Mouse (Mus musculus) embryonic fibroblast, embryonic 13.5 days (primary cell): Measurements from ENCODE around the gene Gtpbp8. TPM values are rescaled to one million over a fixed set of nuclear protein-coding genes. Genes with fewer than 3 reads are reported as not detected.

Experiments
- H3K27ac ChIP-seq: 2 replicates; pipeline ENCODE4 v1.5.1; 2012; ENCODE audit warnings: low read length, control low read depth, inconsistent platforms; ENCODE audit not compliant: insufficient read depth
- H3K4me1 ChIP-seq: 2 replicates; pipeline ENCODE4 v1.6.1; 2011; ENCODE audit warnings: low read length; ENCODE audit not compliant: control insufficient read depth, insufficient read depth
- H3K4me3 ChIP-seq: 2 replicates; pipeline ENCODE4 v1.5.1; 2011; ENCODE audit warnings: mild to moderate bottlenecking, control low read depth, low read length; ENCODE audit not compliant: insufficient read depth
- CTCF ChIP-seq: IDR thresholded peaks from 2 replicates; pipeline ENCODE4 v1.5.1; 2011; ENCODE audit warnings: mild to moderate bottlenecking, control low read depth, low read length, moderate library complexity, borderline replicate concordance; ENCODE audit not compliant: insufficient read depth
- POLR2A ChIP-seq: IDR thresholded peaks from 2 replicates; pipeline ENCODE4 v1.6.1; 2011; ENCODE audit warnings: low read depth, mild to moderate bottlenecking, control low read depth, low read length, moderate library complexity
- polyA plus RNA-seq: library from polyadenylated mRNA; stranded (reverse); fragments of >200 nt; gene quantifications from 2 replicates; pipeline ENCODE4 v1.2.4, GENCODE M21; 2011; ENCODE audit warnings: low read depth; ENCODE audit not compliant: missing spikeins, insufficient read length

Gene Gtpbp8
- polyA plus RNA-seq, 1 experiment = 23.4 TPM

GRCm38 (mm10) chr16:44692541-44692940, 53.6 kb downstream of the Gtpbp8 start:
- Histone ChIP-seq H3K4me1 (peaks cover 3% of the 10 kb centered on the region), H3K27ac (no peak overlapping the region), H3K4me3 (no peak overlapping the region)
- TF ChIP-seq CTCF (no peak), POLR2A (no peak)

DNA sequence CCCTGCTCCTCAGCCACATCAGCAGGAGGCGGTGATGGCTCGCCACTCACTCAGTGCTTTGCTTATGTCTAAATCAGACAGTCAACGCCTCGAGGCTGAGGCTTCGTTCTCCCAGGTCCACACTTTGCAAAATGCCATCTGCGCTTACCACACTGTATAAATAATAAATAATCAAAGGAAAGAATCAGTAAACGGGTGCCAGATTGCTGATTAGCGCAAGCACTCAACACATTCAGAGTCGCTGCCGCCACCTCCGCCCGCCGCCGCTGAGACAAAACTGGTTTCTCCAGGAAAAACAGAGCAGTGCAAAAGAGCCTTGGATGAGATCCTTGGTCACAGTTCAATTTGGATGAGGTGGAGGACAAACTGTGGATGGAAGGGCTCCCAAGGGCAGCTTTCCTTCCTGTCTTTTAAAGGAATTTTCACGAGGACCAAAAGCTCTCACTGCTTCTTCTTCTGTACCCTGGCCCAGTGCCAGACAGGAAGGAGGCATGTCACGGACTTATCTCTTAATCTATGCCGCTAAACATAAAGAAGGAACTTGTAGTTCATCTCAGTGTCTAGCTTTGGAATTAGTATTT, 54.5 kb downstream of the Gtpbp8 start:
- TF ChIP-seq CTCF (no peak), POLR2A (no peak)
- no peak overlapping the region for H3K27ac ChIP-seq
- H3K4me3 ChIP-seq = no peak overlapping the region
- H3K4me1 ChIP-seq = peaks cover 3% of the 10 kb centered on the region

DNA sequence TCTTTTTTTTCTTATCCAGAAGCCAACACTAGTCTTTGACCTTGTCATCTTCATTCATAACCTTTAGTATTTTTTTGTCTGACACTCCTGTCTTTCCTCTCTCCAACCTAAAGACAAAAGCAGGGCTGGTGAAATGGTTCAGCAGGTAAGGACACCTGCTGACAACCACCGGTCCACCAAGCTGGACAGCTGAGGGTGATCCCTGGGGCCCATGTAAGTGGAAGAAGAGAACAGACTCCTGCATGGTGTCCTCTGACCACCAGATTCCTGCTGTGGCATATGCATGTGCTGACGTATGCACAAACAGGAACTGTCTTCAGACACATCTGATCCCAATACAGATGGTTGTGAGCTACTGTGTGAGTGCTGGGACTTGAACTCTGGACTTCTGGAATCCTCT, 55.1 kb downstream of the Gtpbp8 start:
- Histone ChIP-seq H3K4me1 (peaks cover 3% of the 10 kb centered on the region), H3K4me3 (no peak overlapping the region), H3K27ac (no peak overlapping the region)
- no peak for TF ChIP-seq POLR2A
- no peak for TF ChIP-seq CTCF

- Histone ChIP-seq H3K27ac (no peak overlapping the region), H3K4me1 (peaks cover 3% of the 10 kb centered on the region), H3K4me3 (no peak overlapping the region)
- TF ChIP-seq CTCF (no peak), POLR2A (no peak)
Observed at GRCm38 (mm10) chr16:44690501-44690900, 55.7 kb downstream of the Gtpbp8 start.

DNA sequence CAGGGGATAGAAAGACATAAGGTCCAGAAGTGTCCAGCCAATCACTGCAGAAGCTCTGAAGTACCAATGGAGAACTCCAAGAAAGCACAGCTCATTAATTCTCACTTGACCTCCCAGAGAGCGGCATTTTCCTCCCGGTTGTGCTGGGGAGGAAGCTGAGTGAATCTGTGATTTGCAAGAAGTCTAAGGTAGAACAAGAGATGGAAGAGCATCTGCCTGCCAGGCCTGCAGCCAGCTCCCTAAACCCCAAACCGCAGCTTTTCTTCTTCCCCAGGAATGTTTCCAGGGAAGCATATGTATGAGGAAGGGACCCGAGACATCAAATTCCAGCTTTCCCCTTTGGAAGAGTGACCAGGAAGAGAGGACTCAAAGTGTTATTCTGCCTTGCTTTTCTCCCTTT, 57.7 kb downstream of the Gtpbp8 start:
- no peak for TF ChIP-seq POLR2A
- TF ChIP-seq CTCF = no peak
- Histone ChIP-seq H3K4me3 (no peak overlapping the region), H3K4me1 (peaks cover 10% of the 10 kb centered on the region)

DNA sequence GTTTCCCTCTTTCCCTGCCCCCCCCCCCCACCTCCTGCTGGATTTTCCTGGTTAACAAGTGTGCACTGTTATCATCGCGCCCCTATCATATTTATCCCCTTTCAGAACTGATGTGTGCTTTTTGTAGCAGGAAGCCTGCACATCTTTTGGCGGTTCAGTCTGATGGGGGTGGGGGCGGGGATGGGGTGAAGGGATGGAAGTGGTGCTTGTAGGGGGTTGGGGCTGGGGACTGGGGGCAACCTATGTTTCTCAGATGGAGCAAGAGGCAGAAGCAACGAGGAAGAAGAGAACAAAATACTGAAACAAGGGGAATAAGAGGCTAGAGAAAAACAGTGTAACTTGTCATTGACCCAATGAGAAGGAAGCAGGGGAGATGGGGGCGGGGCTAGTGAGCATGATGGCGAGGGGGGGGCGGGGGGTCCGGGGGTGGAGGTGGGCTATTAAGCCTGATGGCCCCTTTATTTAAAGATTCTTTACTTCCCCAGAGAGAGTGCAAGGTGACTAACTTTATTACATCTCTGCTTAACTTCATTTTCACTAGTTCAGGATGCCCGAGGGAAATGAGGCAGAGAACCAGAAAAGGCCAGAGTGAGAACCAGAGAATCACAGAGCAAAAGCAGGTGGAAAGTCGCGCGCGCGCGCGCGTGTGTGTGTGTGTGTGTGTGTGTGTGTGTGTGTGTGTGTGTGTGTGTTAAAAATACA, 58.3 kb downstream of the Gtpbp8 start:
- TF ChIP-seq POLR2A = no peak
- TF ChIP-seq CTCF = no peak
- peaks cover 10% of the 10 kb centered on the region for H3K4me1 ChIP-seq
- H3K4me3 ChIP-seq = no peak overlapping the region

More for the DNA sequence above, 57.7 kb downstream of the Gtpbp8 start:
- no peak overlapping the region; the same call in 1 of the 2 replicates for H3K27ac ChIP-seq

DNA sequence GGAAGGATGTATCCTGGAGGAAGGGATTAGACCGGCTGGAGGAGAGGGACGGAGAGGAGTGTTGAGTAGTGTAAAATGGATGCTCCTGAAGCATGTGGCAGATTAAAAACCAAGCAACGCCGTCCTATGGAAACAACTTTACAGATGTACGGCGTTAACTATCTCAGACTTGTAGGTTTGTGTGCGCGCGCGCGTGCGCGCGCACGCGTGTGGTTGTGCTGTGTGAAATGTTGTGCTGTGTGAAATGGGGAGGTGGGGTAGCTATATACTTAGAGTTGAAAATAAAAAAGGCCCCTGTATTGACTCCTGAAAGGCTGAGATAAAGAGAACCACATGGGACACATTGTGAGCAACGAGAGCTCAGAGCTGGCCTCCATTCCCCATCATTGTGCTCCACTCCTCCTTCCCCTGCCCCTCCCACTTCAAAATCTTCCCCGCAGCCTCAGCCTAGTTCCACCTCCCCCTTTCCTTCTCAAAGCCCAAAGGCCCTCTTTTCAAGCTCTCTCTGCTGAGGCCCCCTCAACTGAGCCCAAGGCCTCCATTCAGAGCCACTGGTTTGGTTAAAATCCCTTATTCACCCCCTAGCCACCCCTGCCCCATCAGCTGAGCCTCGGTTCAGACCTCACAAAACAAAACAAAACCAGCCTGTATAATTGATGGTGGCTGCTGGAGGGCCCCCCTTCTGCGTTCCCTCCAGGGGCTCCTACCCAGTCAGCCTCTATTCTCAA, 59.0 kb downstream of the Gtpbp8 start:
- no peak overlapping the region for H3K4me3 ChIP-seq
- H3K4me1 ChIP-seq = peaks cover 10% of the 10 kb centered on the region
- TF ChIP-seq POLR2A (no peak), CTCF (no peak)
- no peak overlapping the region for H3K27ac ChIP-seq

More for the DNA sequence above, 58.3 kb downstream of the Gtpbp8 start:
- no peak overlapping the region for H3K27ac ChIP-seq

Other genes starting within 250 kb of the Gtpbp8 start
- 13.7 and 30.6 TPM in 2 replicates for gene Boc, start 187.5 kb downstream of the Gtpbp8 start, polyA plus RNA-seq
- gene Nepro, start 22.1 kb downstream of the Gtpbp8 start, polyA plus RNA-seq = 17.5 and 19.6 TPM in 2 replicates
- 0.27 and 1.1 TPM in 2 replicates for gene Cd200r1, start 19.4 kb upstream of the Gtpbp8 start, polyA plus RNA-seq
- not detected in 2 replicates for gene Cd200r4, start 65.4 kb upstream of the Gtpbp8 start, polyA plus RNA-seq
- gene Cd200r2, start 120.7 kb upstream of the Gtpbp8 start, polyA plus RNA-seq = not detected in 2 replicates
- not detected in 2 replicates for gene Cd200r3, start 197.3 kb upstream of the Gtpbp8 start, polyA plus RNA-seq